Mouse (Mus musculus): ENCODE measurements around the gene Prr15l. TPM values are rescaled to one million over a fixed set of nuclear protein-coding genes. Genes with fewer than 3 reads are reported as not detected.

The Prr15l gene
- polyA plus RNA-seq, 1 experiment from 2014 or later, result 0.53 TPM

- Histone ChIP-seq H3K4me2 (ENCODE audit: low read length) (no peak overlapping the region), H3K27ac (replicated peaks in 1 of 2; ENCODE audit: control insufficient read depth in 1 of 2, insufficient read depth in 1 of 2, low read depth in 2 of 2, low read length in 2 of 2) (no peak overlapping the region), H3K36me3 (ENCODE audit: control insufficient read depth, insufficient read depth, low read length) (peaks cover 12% of the 10 kb centered on the region; the same call in 1 of the 2 replicates), H3K27me3 (ENCODE audit: control insufficient read depth, insufficient read depth, low read length) (no peaks in the 10 kb centered on the region), H3K4me3 (ENCODE audit: control insufficient read depth in 1 of 2, insufficient read depth in 1 of 2, low read depth in 1 of 2, low read length in 2 of 2) (no peak overlapping the region), H3K4me1 (ENCODE audit: control insufficient read depth in 2 of 2, insufficient read depth in 2 of 2, low read length in 2 of 2) (peaks cover 7 to 11% of the 10 kb centered on the region in 2 experiments), H3K9ac (ENCODE audit: low read length) (no peak overlapping the region), H3K9me3 (ENCODE audit: control insufficient read depth, low read length) (no peaks in the 10 kb centered on the region)
- ATAC-seq (ENCODE audit: insufficient number of reproducible peaks, insufficient read depth, low FRiP score, low read depth), result no peak
- 81% methylated on average over 6 of the region's 6 CpGs for WGBS
These were observed 14.2 kb downstream of the Prr15l start for GRCm38 (mm10) chr11:96941989-96942590.

GRCm38 (mm10) chr11:96943746-96944304 is 15.9 kb downstream of the Prr15l start, which contains the start of gene Pnpo:
Pnpo (minus strand) TSS chr11:96943986.
- H3K9me3 ChIP-seq (ENCODE audit: control insufficient read depth, low read length), result no peaks in the 10 kb centered on the region
- H3K27ac ChIP-seq (replicated peaks in 1 of 2; ENCODE audit: control insufficient read depth in 1 of 2, insufficient read depth in 1 of 2, low read depth in 2 of 2, low read length in 2 of 2), result peak within 1 kb of the TSS in 1 of 2 experiments; percentile 7; a peak in 2 of 4 replicates
- H3K9ac ChIP-seq (ENCODE audit: low read length), result peak within 1 kb of the TSS; percentile 75
- peak within 1 kb of the TSS; percentile 56 to 74 for H3K4me3 ChIP-seq (ENCODE audit: control insufficient read depth in 1 of 2, insufficient read depth in 1 of 2, low read depth in 1 of 2, low read length in 2 of 2)
- under 1% methylated on average over 29 of the region's 29 CpGs for WGBS
- H3K36me3 ChIP-seq (ENCODE audit: control insufficient read depth, insufficient read depth, low read length), result peaks cover 9% of the 10 kb centered on the region; the same call in 1 of the 2 replicates
- H3K4me2 ChIP-seq (ENCODE audit: low read length), result peak within 1 kb of the TSS; percentile 99
- H3K27me3 ChIP-seq (ENCODE audit: control insufficient read depth, insufficient read depth, low read length), result no peaks in the 10 kb centered on the region
- H3K4me1 ChIP-seq (ENCODE audit: control insufficient read depth in 2 of 2, insufficient read depth in 2 of 2, low read length in 2 of 2), result peaks cover 7 to 11% of the 10 kb centered on the region in 2 experiments
- peak; percentile 94 for ATAC-seq (ENCODE audit: insufficient number of reproducible peaks, insufficient read depth, low FRiP score, low read depth)

GRCm38 (mm10) chr11:96944844-96945580 is 17.1 kb downstream of the Prr15l start:
- Histone ChIP-seq H3K4me1 (ENCODE audit: control insufficient read depth in 2 of 2, insufficient read depth in 2 of 2, low read length in 2 of 2) (peaks cover 7 to 11% of the 10 kb centered on the region in 2 experiments), H3K27ac (replicated peaks in 1 of 2; ENCODE audit: control insufficient read depth in 1 of 2, insufficient read depth in 1 of 2, low read depth in 2 of 2, low read length in 2 of 2) (no peak overlapping the region), H3K36me3 (ENCODE audit: control insufficient read depth, insufficient read depth, low read length) (peaks cover 4% of the 10 kb centered on the region; the same call in 1 of the 2 replicates), H3K4me2 (ENCODE audit: low read length) (peak overlapping the region; percentile 99), H3K27me3 (ENCODE audit: control insufficient read depth, insufficient read depth, low read length) (no peaks in the 10 kb centered on the region), H3K4me3 (ENCODE audit: control insufficient read depth in 1 of 2, insufficient read depth in 1 of 2, low read depth in 1 of 2, low read length in 2 of 2) (peak overlapping the region in 1 of 2 experiments; percentile 56; a peak in 2 of 4 replicates), H3K9ac (ENCODE audit: low read length) (no peak overlapping the region), H3K9me3 (ENCODE audit: control insufficient read depth, low read length) (no peaks in the 10 kb centered on the region)
- 72% methylated on average over 14 of the region's 14 CpGs for WGBS
- ATAC-seq (ENCODE audit: insufficient number of reproducible peaks, insufficient read depth, low FRiP score, low read depth), result no peak

- no peak overlapping the region for H3K27ac ChIP-seq (replicated peaks in 1 of 2; ENCODE audit: control insufficient read depth in 1 of 2, insufficient read depth in 1 of 2, low read depth in 2 of 2, low read length in 2 of 2)
These were observed 18.6 kb downstream of the Prr15l start for GRCm38 (mm10) chr11:96946498-96946897.

GRCm38 (mm10) chr11:96947849-96948248 is 19.9 kb downstream of the Prr15l start:
- Histone ChIP-seq H3K36me3 (ENCODE audit: control insufficient read depth, insufficient read depth, low read length) (peaks cover 19% of the 10 kb centered on the region), H3K9me3 (ENCODE audit: control insufficient read depth, low read length) (no peaks in the 10 kb centered on the region), H3K4me2 (ENCODE audit: low read length) (no peak overlapping the region), H3K27ac (replicated peaks in 1 of 2; ENCODE audit: control insufficient read depth in 1 of 2, insufficient read depth in 1 of 2, low read depth in 2 of 2, low read length in 2 of 2) (no peak overlapping the region), H3K4me1 (ENCODE audit: control insufficient read depth in 2 of 2, insufficient read depth in 2 of 2, low read length in 2 of 2) (peaks cover 7 to 11% of the 10 kb centered on the region in 2 experiments), H3K4me3 (ENCODE audit: control insufficient read depth in 1 of 2, insufficient read depth in 1 of 2, low read depth in 1 of 2, low read length in 2 of 2) (no peak overlapping the region), H3K9ac (ENCODE audit: low read length) (no peak overlapping the region), H3K27me3 (ENCODE audit: control insufficient read depth, insufficient read depth, low read length) (no peaks in the 10 kb centered on the region)
- WGBS, result 65% methylated on average over 4 of the region's 4 CpGs
- no peak for ATAC-seq (ENCODE audit: insufficient number of reproducible peaks, insufficient read depth, low FRiP score, low read depth)

More at GRCm38 (mm10) chr11:96946498-96946897, 18.6 kb downstream of the Prr15l start:
- ATAC-seq (ENCODE audit: insufficient number of reproducible peaks, insufficient read depth, low FRiP score, low read depth), result no peak
- Histone ChIP-seq H3K4me3 (ENCODE audit: control insufficient read depth in 1 of 2, insufficient read depth in 1 of 2, low read depth in 1 of 2, low read length in 2 of 2) (no peak overlapping the region), H3K27me3 (ENCODE audit: control insufficient read depth, insufficient read depth, low read length) (no peaks in the 10 kb centered on the region), H3K4me1 (ENCODE audit: control insufficient read depth in 2 of 2, insufficient read depth in 2 of 2, low read length in 2 of 2) (peaks cover 7 to 11% of the 10 kb centered on the region in 2 experiments), H3K9ac (ENCODE audit: low read length) (no peak overlapping the region), H3K9me3 (ENCODE audit: control insufficient read depth, low read length) (no peaks in the 10 kb centered on the region), H3K36me3 (ENCODE audit: control insufficient read depth, insufficient read depth, low read length) (peaks cover 5% of the 10 kb centered on the region; the same call in 1 of the 2 replicates), H3K4me2 (ENCODE audit: low read length) (no peak overlapping the region)
- WGBS, result 82% methylated on average over 9 of the region's 9 CpGs

GRCm38 (mm10) chr11:96950767-96951166 is 22.9 kb downstream of the Prr15l start:
- ATAC-seq (ENCODE audit: insufficient number of reproducible peaks, insufficient read depth, low FRiP score, low read depth), result no peak
- Histone ChIP-seq H3K9ac (ENCODE audit: low read length) (no peak overlapping the region), H3K9me3 (ENCODE audit: control insufficient read depth, low read length) (no peaks in the 10 kb centered on the region), H3K4me2 (ENCODE audit: low read length) (no peak overlapping the region), H3K4me1 (ENCODE audit: control insufficient read depth in 2 of 2, insufficient read depth in 2 of 2, low read length in 2 of 2) (no peaks in the 10 kb centered on the region), H3K27me3 (ENCODE audit: control insufficient read depth, insufficient read depth, low read length) (no peaks in the 10 kb centered on the region), H3K27ac (replicated peaks in 1 of 2; ENCODE audit: control insufficient read depth in 1 of 2, insufficient read depth in 1 of 2, low read depth in 2 of 2, low read length in 2 of 2) (no peak overlapping the region), H3K4me3 (ENCODE audit: control insufficient read depth in 1 of 2, insufficient read depth in 1 of 2, low read depth in 1 of 2, low read length in 2 of 2) (no peak overlapping the region), H3K36me3 (ENCODE audit: control insufficient read depth, insufficient read depth, low read length) (peaks cover 48% of the 10 kb centered on the region)
- WGBS, result 96% methylated on average over 3 of the region's 3 CpGs

GRCm38 (mm10) chr11:96952426-96952825 is 24.5 kb downstream of the Prr15l start:
- no peak overlapping the region for H3K27ac ChIP-seq (replicated peaks in 1 of 2; ENCODE audit: control insufficient read depth in 1 of 2, insufficient read depth in 1 of 2, low read depth in 2 of 2, low read length in 2 of 2)
- WGBS, result 77% methylated on average over 10 of the region's 10 CpGs
- H3K36me3 ChIP-seq (ENCODE audit: control insufficient read depth, insufficient read depth, low read length), result peaks cover 62% of the 10 kb centered on the region
- H3K4me1 ChIP-seq (ENCODE audit: control insufficient read depth in 2 of 2, insufficient read depth in 2 of 2, low read length in 2 of 2), result no peaks in the 10 kb centered on the region
- no peaks in the 10 kb centered on the region for H3K9me3 ChIP-seq (ENCODE audit: control insufficient read depth, low read length)
- H3K27me3 ChIP-seq (ENCODE audit: control insufficient read depth, insufficient read depth, low read length), result no peaks in the 10 kb centered on the region
- no peak overlapping the region for H3K4me3 ChIP-seq (ENCODE audit: control insufficient read depth in 1 of 2, insufficient read depth in 1 of 2, low read depth in 1 of 2, low read length in 2 of 2)
- H3K9ac ChIP-seq (ENCODE audit: low read length), result no peak overlapping the region
- no peak for ATAC-seq (ENCODE audit: insufficient number of reproducible peaks, insufficient read depth, low FRiP score, low read depth)
- H3K4me2 ChIP-seq (ENCODE audit: low read length), result no peak overlapping the region
